Mouse (Mus musculus) Patski (cell line): ENCODE results near the gene Disp1. TPM values are rescaled to one million over a fixed set of nuclear protein-coding genes. Genes with fewer than 3 reads are reported as not detected.

Experiments
- ATAC-seq: fragments of 100-300 bp; one replicate; pipeline ENCODE4 v1.8.0; 2021
- CTCF ChIA-PET: fragments of 350-600 bp; sonication (Branson Sonifier 250); formaldehyde crosslinking; loops from one replicate; lab custom pipeline; 2022; ENCODE audit warnings: inconsistent platforms; lab: Charles Lee
- POLR2A ChIA-PET: fragments of 350-600 bp; sonication (Branson Sonifier 250); formaldehyde crosslinking; loops from one replicate; lab custom pipeline; 2022; ENCODE audit warnings: antibody characterized with exemption, inconsistent platforms; lab: Charles Lee
- DNase-seq: peaks from one replicate; pipeline ENCODE4 v3.0.0-alpha.2; 2011; ENCODE audit warnings: low read depth, low spot score
- H3K27me3 ChIP-seq: fragments of 371-371 bp; one replicate; pipeline ENCODE4 v1.5.1; 2021
- CTCF ChIP-seq: fragments of 100-300 bp; IDR thresholded peaks from one replicate; pipeline ENCODE4 v1.5.1; 2021
- in situ Hi-C: fragments of 300-500 bp; cut with MboI; formaldehyde crosslinking; loops from 3 replicates; pipeline ENCODE4 v1.11.1; 2018; ENCODE audit warnings: low pct_unique_long_range_greater_than_20kb, mixed read lengths
- polyA plus RNA-seq: library from polyadenylated mRNA; unstranded; gene quantifications from one replicate; pipeline ENCODE4 v1.2.3, GENCODE M21; 2021

The Disp1 gene
- polyA plus RNA-seq: 18.1 TPM

DNA sequence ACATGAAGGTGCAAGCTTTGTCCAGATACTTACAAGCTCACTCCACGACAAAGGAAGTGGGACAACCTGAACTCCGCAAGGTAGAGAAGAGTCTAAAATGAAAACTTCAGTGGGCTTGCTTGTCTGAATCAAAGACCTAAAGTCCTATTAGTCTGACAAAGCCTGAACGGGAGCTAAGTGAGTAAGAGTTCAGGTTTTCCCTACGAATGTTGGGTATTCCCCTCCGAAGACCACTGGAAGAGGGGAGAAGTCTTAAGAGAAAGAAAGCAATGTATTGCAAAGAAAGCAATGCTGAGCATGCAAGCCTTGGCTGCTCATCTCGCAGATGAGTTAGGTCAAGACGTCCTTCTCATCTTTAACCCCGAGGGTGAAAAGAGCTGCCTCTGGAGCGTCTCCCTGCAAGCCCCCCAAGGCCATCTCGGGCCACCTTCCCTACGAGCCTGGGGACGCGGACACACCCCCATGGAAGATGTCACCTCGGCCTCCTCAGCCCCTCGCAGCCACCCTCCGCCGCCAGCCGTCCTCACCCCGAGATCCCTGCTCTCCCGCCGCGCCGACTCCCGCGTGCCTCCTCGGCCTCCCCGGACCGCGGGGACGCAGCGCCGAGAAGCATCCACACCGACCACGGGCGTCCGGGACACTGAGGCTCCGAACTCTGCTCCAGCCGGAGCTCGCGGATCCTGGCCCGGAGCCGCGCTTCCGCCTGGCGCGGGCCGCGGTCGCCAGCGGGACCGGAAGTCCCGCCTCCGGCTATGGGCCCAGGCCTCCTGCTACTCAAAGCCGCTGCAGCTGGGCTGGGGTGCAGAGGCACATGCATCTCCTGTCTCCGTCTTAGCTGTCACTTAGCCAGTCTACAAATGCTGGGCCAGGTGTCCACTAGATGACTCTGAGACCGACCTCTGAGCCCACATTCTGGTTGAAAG, at the start of gene Disp1:
Disp1 (minus strand) TSS at position 727 of the 923 bp plus-strand sequence.
- in situ Hi-C loops: no loop called here
- H3K27me3 ChIP-seq: no peaks in the 10 kb centered on the region
- no peak for TF ChIP-seq CTCF
- ChIA-PET POLR2A (no interaction called here), CTCF (interaction anchor here (0.9 kb wide), 1 partner anchor 230 kb away, joined by 3 read pairs; no protein-coding TSS in a partner anchor)
- ATAC-seq (peak; percentile 62), DNase-seq (no peak)

DNA sequence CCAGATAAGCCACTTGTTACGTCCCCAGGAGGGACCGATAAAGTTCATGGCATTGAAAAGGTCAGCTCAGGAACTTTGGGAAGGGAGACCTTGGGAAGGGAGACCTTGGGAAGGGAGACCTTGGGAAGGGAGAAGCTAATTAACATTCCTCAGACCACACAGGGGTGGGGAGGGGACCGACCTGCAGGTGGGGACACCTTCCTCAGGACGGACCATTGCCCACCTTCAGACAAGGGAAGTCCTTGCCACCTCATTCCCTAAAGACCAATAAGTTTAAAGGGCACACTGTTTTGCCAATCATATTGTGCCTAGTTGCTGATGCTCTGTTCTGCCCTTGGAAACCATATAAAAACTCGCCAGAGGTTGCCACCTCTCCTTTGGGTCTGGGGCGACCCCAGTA, 46.3 kb upstream of the Disp1 start:
- ChIA-PET CTCF (interaction anchor here (1.2 to 1.4 kb wide), 2 partner anchors 8 to 282 kb away, joined by 3 read pairs; no protein-coding TSS in a partner anchor), POLR2A (interaction anchor here (1.1 kb wide), 1 partner anchor 452 kb away, joined by 3 read pairs; no protein-coding TSS in a partner anchor)
- ATAC-seq (no peak), DNase-seq (no peak)
- TF ChIP-seq CTCF: no peak
- H3K27me3 ChIP-seq: no peaks in the 10 kb centered on the region
- in situ Hi-C loops: no loop called here

DNA sequence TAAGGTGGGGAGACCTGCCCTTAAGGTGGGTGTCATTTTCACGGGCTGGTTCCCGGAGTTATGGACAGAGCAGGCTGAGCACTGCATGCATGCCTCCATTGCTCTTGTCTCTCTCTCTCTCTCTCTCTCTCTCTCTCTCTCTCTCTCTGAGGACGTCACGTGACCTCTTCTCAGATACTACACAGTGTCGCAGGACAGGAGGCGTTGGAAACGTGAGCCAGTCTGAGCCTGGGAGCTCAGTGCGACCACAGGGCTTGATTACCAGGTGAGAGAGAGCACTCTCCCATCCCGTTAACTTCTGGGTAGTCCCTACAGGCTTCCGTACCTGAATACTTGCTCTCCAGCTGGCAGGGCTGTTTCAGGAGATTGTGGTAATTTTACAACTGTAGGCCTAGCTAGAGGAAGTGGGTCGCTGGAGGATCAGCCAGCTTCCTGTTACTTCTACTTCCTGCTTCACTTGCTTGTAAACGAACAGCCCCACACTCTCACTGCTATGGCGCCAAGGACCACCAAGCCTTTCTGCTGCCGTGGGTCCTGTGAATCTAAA, 44.7 kb upstream of the Disp1 start:
- ChIA-PET POLR2A (no interaction called here), CTCF (no interaction called here)
- H3K27me3 ChIP-seq: no peaks in the 10 kb centered on the region
- ATAC-seq: no peak
- TF ChIP-seq CTCF: no peak
- in situ Hi-C loops: no loop called here
- no peak for DNase-seq

DNA sequence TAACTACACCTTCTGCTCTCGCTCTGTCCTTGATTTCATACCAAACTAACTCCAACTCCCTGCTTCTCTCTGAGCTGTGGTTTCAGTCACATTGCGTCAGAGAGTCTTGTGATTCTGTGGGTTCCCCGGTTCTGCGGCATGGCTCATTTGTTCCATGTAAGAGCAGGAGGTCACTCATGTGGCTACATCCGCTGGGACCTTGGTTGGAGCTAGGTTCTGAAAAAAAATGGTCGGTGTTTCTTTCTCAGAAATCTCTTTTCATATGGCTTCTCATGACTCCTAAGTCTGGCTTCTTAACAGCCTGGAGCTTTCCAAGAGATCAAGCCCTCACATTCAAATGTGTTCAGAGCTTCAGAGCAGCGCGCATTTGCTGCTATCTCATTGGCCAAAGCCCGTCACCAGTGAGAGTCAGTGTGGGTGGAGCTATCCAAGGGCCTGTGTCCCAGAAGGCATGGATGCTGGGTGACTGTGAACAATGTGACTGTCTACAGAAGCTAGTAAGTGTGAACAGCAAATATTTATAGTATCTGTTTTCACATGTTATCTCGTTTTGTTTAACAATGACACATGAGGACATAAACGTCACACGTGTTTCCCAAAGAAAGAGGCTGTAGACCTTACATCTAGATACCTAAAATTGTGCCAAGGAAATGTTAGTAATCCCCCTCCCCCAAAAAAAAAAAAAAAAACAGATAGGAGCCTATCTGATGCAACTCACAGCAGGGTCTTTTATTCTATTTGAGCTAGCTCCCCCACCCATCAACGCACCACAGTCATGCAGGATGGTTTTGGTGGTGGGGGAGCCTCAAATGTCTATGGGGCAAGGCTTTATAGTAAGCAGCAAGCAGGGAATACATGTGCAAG, 43.1 kb upstream of the Disp1 start:
- in situ Hi-C loops: no loop called here
- no peak for TF ChIP-seq CTCF
- POLR2A ChIA-PET: interaction anchor here (0.8 kb wide), 1 partner anchor 18 kb away, joined by 4 read pairs; no protein-coding TSS in a partner anchor
- no peaks in the 10 kb centered on the region for H3K27me3 ChIP-seq
- CTCF ChIA-PET: no interaction called here
- ATAC-seq (no peak), DNase-seq (no peak)

DNA sequence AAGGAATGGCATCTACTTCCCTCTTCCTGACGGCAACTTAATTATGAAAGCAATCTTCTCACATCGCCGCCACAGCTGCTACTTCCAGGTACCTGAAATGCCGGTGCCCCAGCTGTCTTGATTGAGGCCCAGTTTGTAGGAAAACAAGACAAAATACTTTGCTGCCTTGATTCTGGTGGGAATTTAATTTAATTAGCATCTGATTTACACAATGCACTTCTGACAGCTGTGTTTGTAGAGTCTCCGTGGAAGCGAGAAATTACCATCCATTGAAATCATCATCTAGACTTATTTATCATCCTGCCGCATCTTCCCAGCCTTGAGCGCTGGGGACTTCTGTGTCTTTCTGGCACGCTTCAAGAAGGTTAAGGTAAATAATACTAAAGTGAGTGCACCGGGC, 31.3 kb upstream of the Disp1 start:
- in situ Hi-C loops: no loop called here
- DNase-seq (no peak), ATAC-seq (no peak)
- CTCF ChIA-PET: no interaction called here
- POLR2A ChIA-PET: no interaction called here
- H3K27me3 ChIP-seq: no peaks in the 10 kb centered on the region
- no peak for TF ChIP-seq CTCF

DNA sequence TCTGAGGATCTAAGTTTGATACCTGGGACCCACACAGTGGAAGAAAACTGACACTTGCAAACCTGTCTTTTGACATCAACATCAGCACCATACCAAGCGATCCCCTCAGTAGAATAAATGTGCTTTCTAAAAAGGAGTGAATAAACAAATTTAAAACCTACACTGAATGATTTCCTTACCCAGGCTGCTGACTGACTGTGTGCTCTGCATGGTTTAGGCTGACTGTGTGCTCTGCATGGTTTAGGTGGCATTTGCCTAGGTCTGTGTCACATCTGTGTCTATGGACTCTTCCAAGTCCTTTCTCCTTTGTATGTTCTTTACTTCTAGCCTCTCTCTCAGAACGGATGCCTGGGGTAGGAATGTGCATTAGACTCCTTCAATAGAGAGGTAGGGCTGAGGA, 30.5 kb upstream of the Disp1 start:
- CTCF ChIA-PET: no interaction called here
- no peaks in the 10 kb centered on the region for H3K27me3 ChIP-seq
- POLR2A ChIA-PET: no interaction called here
- ATAC-seq (no peak), DNase-seq (no peak)
- no peak for TF ChIP-seq CTCF
- in situ Hi-C loops: no loop called here

DNA sequence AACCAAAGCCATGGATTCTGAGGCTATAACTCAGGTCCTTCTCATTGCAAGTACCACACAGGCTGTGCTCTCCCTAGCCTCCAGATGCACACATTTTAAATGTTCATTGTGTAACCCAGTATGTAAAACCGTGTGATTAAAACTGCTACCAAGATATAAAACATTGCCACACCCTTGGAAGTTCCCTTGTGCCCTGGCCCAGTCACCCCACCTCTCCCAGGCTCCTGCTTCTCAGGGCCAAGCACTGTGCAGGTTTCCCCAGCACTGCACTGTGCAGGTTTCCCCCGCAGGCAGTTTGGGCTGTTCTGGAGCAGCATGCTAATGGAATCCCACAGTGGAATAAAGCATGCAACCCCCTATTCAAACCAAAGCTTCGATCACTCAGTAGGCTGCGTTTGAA, 29.3 kb upstream of the Disp1 start:
- H3K27me3 ChIP-seq: no peaks in the 10 kb centered on the region
- POLR2A ChIA-PET: no interaction called here
- CTCF ChIA-PET: no interaction called here
- no peak for TF ChIP-seq CTCF
- ATAC-seq (no peak), DNase-seq (no peak)
- in situ Hi-C loops: no loop called here

DNA sequence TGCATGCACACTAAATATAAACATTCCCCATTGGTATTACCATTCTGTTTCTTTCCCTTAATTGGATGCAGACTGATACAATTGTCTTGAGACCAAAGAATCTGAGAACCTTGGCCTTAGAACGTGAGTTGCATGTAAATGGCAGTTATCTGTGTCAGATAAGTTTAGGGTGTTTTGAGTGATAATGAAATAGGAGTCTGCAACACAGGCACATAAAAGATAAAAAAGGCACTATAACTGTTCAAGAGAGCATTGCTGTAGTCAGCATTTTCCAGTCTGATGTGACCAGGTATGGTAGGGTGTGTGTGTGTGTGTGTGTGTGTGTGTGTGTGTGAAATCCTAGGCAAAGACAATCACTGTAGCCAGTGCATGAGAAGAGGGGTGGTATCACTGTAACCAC, 26.8 kb upstream of the Disp1 start:
- peaks cover under 1% of the 10 kb centered on the region for H3K27me3 ChIP-seq
- ChIA-PET POLR2A (interaction anchor here (0.6 kb wide), 1 partner anchor 167 kb away, joined by 3 read pairs; no protein-coding TSS in a partner anchor), CTCF (no interaction called here)
- DNase-seq (no peak), ATAC-seq (no peak)
- no peak for TF ChIP-seq CTCF
- in situ Hi-C loops: no loop called here

DNA sequence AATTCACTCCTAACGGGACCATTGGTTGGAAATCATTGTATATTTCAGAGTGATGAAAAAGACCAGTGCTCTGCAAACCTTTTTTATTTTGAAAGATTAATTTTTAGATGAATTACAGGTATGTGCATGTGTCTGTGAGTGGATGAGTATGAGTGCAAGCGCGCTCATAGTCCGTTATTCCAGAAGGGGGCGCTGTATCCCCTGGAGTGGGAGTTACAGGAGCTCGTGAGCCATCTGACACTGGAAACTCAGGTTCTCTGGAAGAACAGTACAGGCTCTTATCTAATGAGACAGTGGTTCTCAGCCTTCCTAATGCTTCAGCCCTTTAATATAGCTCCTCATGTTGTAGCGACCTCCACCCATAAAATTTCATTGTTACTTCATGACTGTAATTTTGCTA, 22.0 kb upstream of the Disp1 start:
- H3K27me3 ChIP-seq: peaks cover 3% of the 10 kb centered on the region
- DNase-seq (no peak), ATAC-seq (no peak)
- in situ Hi-C loops: no loop called here
- ChIA-PET POLR2A (no interaction called here), CTCF (no interaction called here)
- TF ChIP-seq CTCF: peak; percentile 42

DNA sequence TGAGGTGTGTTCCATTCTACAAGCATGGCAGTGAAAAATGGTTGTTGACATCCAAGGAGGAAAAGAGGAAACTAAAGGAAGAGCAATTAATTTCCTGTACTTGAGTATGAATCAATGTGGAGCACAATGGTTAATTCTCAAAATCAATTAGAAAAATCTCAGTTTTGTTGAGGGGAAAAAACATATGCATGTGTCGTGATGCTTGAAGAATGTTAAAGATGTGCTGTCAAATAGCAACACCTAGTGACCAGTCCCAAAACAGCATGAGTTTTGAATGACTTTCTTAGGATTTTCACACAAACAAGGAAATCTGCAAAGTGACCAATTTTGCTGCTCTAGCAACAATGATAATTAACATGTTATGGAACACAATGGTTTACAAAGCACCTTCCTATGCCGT, 16.6 kb upstream of the Disp1 start:
- peak; percentile 66 for TF ChIP-seq CTCF
- in situ Hi-C loops: loop anchor here (5.0 kb wide), 1 partner anchor 681 kb away; no protein-coding TSS in a partner anchor
- peaks cover under 1% of the 10 kb centered on the region for H3K27me3 ChIP-seq
- DNase-seq (no peak), ATAC-seq (no peak)
- ChIA-PET CTCF (interaction anchor here (1.1 to 1.7 kb wide), 2 partner anchors 199 to 247 kb away, joined by 3 to 6 read pairs; no protein-coding TSS in a partner anchor), POLR2A (no interaction called here)
